Mouse (Mus musculus) left cerebral cortex, postnatal 4 days (tissue): ENCODE measurements around the gene Rnpepl1. TPM values are rescaled to one million over a fixed set of nuclear protein-coding genes. Genes with fewer than 3 reads are reported as not detected.

ENCODE experiments used
- DNase-seq: peaks from one replicate; pipeline ENCODE4 v3.0.0-alpha.2; 2022
- intact Hi-C: fragments of 180-260 bp; cut with DNase I; formaldehyde crosslinking; loops from one replicate; pipeline ENCODE4 v1.15.1; 2025
- total RNA-seq, 2 experiments: library from RNA; stranded (reverse); gene quantifications; 2 replicates each; pipeline ENCODE4 v1.2.3; 2021

Rnpepl1 gene
- total RNA-seq: 10 to 100 TPM; 56.6 to 56.9 TPM

DNA sequence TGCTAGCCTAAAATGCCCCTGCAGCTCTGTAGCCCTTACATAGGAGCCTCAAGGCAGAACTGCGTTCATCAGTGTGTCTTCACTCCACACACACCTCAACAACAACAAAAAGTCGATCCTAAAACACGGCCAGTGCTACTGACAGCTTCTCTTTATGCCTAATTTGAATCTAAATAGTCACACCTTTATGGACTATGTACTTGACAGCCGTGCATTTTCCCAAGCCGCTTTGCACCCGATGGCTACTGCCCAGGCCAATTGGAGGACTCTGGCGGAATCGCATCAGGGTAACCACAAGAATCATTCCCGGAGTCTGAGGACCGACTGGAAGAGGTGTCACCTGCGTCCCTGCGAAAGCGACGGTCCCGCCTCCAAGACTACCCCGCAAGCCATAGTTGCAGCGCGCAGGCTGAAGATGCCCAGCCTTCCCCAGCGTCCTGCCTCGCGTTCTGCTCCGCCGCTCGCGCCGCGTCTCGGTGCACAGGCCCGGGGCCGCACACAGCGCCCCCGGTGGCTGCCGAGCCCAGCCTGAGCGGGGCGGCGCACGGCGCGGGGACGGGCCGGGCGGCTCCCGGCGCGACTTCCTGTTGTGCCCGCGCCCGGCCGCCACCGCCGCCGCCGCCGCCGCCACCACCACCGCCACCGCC is at the start of gene Rnpepl1:
Gene Rnpepl1 (plus strand): TSS at position 545 of the 647 bp plus-strand sequence.
- intact Hi-C loops: no loop called here
- peak; percentile 72 for DNase-seq

DNA sequence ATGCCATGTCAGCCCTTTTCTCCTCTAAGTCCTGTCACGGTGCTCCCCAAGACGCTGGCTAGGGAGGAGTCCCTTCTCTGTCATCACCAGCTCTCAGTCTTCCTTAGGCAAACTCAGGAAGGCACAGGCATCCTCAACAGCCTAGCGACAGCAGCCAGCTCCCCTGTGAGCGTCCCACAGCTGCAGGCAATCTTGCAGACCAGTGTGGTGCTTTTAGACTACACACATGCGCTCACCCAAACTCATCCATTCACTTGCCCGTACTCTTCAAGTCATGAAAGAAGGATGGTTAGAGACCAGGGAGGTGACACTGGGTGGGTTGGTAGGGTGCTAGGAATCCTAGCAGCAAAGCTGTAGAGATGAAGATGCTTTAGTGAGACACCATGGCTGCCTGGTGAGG is 49.1 kb upstream of the Rnpepl1 start:
- DNase-seq: no peak
- intact Hi-C loops: no loop called here

DNA sequence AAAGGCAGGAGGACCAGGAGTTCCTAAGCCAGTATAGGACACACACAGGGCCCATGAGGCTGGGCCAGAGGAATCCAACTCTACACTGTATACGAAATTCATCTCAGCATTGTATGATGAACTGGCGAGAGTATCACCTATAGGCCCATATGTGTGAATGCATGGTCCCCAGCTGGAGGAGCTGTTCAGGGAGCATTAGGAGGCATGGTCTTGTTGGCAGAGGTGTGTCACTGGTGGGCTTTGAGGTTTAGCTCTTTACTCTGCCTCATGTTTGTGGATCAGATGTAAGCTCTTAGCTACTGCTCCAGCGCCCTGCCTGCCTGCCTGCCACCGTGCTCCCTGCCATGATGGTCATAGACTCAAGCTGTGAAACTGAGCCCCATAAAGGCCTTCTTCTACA is 47.3 kb upstream of the Rnpepl1 start:
- no peak for DNase-seq
- intact Hi-C loops: no loop called here

DNA sequence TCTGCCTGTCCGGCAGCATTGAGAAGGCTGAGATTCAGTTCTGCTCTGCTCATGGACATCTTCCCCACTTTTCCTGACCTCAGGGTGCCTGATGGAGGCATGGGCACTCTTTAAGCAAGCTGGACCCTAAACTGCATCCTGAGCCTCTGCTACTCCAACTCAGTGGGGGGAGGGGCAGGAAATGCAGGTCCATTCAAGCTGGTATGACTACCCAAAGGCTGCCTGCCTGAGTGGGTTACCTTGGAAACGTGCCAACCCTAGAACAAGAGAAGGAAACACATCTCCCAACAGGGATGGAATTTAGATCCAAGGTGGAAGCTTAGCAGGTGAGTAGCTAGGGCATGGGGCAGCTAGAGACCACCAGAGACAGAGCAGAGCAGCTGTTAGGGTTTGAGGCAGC is 44.4 kb upstream of the Rnpepl1 start:
- no peak for DNase-seq
- intact Hi-C loops: no loop called here

DNA sequence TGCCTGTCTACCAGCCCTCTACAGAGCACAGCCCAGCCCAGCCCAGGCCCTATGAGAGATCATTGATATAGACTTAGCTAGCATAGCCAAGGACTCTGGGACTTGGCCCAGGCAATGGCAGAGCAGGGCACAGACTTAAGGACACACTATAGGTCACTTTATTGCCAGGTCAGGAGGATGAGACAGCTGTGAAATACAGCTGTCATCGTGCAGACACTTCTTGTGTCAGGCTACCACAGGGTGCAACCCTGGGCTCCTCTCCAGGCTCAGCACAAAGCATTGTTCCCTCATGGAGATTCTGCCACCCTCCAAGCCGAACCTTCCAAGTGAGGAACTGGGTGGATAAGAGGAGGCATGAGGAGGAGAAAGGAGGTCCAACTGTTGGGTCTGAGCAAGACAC is 40.6 kb upstream of the Rnpepl1 start:
- no peak for DNase-seq
- intact Hi-C loops: no loop called here

DNA sequence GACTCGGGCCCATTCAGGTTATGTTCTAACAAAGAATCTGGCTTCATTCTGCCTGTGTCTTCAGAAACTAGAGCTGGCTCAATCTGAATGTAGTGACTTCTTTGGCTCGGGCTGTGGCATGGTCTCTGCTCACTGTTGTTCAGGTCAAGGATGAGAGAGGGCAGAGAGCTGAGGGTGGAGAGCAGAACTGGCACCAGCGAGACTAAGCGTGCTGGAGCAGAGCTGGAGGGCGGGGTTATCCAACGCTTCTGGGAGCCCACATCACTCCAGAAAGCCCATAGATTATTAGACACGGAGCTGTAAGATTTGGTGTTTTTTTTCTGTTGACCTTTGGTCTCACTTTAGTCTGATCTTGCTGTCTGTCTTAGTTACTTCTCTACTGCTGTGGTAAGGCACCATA is 37.9 kb upstream of the Rnpepl1 start:
- intact Hi-C loops: no loop called here
- DNase-seq: no peak

DNA sequence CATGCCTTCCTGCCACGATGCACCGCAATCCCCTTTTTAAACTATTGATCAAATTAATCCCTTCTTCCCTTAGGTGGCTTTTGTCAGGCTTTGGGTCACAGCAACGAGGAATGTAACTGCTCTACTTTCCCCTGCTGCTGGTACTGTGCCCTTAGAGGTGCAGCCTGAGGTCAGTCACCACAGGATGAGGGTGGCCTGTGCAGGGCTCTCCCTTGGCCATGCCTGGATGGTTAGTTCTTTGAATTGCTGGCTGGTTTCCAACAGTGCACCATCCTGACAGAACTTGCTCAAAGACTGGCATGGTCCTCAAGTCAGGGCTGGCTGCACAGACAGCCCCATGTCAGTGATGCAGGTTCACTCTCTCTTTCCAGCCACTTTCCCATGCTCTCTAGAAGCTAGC is 36.6 kb upstream of the Rnpepl1 start:
- intact Hi-C loops: no loop called here

DNA sequence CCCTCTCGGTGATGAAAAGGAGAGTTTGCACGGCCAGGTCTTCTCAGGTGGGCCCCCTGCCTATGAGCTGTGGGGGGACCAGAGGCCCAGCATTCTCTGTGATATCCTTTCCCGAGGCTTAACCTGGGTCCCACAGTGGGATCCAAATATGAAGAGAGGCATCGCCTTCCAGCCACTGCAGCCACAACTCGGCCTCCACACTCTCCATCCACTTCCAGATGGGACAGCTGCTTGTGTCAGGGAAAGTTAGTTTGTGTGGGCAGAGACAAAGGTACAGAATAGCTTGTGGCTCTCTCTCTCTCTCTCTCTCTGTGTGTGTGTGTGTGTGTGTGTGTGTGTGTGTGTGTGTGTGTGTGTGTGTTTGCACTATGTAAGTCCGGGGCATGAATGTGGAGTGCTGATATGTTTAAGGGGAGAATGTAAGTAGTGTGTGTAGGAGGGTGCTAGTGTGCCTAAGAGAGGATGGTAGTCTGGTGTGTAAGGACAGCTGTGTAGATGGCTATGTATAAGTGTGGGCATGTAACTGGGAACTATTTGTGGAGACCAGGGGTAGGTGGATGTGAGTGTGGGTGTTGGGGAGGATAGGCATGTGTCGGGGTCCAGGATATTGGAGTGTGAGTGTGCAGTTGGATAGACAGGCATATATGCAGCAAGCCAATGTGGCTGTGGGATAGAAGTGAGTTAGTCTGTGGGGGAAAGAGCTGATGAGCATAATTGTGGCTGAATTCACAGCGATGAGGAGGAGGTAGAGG is 35.0 kb upstream of the Rnpepl1 start:
- DNase-seq: no peak
- intact Hi-C loops: no loop called here

More for the DNA sequence above, 36.6 kb upstream of the Rnpepl1 start:
- no peak for DNase-seq

DNA sequence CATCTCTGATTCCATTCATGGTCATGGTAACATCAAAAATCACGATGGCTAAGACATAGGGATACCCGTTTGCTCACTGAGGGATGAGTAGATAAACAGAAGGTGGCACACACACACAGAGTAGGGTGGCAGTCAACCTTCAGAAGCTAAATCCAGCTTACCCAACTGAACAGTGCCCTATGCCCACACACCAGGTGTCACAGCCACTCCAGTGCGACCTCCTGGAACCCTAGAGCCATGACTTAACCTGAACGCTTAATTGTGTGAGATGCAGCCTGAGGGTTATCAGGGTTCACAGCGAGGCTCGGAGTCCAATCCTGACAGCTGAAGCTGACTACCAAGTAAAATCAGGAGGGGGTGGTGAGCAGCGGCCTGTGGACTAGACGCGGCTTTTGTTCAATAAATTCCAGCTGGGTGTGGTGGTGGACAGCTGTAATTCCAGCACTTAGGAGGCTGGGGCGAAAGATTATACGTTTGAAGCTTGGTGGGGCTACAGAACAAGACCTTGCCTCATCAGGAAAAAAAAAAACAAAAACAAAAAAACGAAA is 33.1 kb upstream of the Rnpepl1 start:
- DNase-seq: no peak
- intact Hi-C loops: no loop called here

DNA sequence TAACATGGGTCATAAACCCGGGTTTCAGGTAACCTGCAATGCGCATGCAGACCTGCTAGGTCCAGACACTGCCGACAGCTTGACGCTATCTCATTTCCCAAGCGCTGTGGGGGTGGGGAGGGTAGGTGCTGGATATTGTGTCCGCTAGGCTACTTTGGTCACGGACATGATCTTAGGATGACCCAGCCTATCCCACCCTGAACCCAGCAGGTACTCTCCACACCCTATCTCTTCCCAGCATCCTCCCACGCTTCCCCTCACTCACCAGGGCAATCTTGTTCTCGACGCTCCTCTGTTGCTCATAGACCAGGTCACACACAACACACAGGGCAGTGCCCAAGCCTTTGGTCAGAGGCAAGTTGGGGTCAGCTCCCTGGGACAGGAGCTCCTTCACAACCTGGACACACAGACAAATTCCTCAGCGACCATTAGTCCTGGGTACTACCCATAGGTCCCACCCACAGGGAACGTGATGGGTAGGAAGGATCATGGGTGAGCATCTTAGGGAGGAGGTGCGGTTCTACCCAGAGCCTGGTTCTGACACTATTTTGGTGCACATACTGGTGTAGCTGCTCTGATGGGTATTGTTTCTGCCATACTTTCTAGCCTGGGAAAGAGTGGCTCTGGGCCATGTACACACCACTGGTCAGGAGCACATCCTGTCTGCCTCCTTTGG is 32.4 kb upstream of the Rnpepl1 start:
- intact Hi-C loops: no loop called here
- no peak for DNase-seq

DNA sequence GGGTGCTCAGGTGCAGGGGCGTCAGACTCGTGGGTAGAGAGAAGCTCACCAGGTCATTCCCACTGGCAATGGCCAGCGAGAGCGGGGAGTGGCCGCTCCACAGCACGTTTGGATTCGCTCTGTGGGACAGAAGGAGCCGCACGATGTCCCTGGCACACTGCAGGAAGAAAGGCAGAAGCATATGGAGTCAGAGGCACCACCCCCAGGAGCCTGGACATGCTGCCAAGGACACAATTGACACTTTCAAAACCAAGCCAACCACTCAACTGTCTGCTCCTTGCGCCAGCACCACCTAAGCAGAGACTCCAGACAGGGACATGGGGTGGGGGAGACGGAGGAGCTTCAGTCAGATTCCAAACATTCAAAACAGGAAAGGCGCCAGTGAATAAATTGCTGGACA is 31.3 kb upstream of the Rnpepl1 start:
- DNase-seq: peak; percentile 83
- intact Hi-C loops: no loop called here

DNA sequence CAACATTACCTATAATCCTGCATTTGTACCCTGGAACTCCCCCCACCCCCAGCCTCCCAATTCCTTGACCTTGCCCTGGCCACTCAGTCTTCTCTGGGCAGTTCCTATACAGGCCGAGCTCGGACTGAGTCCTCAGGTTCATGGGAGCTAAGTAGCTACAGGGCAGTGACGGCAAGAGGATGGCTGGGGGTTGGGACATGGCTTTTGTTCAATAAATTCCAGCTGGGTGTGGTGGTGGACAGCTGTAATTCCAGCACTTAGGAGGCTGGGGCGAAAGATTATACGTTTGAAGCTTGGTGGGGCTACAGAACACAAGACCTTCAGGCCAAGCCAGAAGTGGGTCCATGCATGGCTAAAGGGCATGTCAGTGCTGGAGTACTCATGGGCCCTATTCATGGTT is 30.5 kb upstream of the Rnpepl1 start:
- intact Hi-C loops: no loop called here
- DNase-seq: no peak

DNA sequence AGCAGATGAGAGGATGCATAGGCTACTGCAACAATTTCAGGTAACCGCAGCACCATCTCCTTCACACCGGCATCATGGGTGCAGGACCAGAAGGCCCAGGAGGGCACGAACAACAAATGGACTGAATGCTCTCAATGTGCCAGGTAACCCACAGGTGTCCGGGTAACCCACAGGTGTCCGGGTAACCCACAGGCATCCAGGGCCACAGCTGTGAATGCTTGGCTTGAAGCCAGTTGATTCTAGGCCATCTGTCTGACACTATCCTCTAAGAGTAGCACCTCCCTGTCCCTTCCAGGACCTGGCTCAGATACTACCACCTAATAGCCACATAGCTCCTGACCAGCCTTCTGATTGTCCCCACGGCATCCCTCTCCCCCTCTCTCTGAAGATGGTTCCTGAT is 28.6 kb upstream of the Rnpepl1 start:
- DNase-seq: no peak
- intact Hi-C loops: no loop called here

DNA sequence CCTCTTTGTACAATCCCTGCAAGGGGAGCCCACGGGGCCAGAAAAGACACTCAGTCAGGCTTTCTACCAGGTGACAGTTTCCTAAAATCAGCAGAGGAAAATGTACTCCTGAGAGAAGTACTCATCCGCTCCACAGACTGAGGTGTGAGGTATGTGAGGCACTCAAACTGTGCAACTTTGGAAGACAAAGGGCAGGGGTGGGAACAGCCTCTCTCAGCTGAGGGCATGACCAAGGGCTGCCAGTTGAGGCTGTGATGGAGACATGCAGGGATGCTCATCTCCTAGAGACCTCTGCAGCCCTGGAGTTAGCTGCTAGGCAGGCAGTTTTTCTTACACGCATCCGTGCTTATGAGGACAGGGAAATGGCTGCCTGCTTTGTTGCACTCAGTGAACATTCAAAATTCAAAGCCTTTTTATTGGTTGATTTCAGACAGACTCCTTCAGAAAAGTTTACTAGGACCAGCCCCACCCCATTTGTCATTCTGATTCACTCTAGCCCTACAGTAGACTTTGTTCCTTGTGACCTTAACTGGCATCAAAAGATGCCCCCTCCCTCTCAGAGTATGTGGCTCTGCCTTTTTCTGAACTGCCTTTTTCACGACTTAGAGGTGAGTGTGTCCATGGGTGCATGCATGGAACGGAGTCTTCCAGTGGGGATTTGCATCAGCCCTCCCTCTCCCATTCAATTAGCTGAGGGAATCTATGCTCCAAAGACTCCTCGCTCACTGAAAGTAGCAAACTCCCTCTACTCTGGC is 21.5 kb upstream of the Rnpepl1 start:
- intact Hi-C loops: no loop called here
- DNase-seq: no peak

DNA sequence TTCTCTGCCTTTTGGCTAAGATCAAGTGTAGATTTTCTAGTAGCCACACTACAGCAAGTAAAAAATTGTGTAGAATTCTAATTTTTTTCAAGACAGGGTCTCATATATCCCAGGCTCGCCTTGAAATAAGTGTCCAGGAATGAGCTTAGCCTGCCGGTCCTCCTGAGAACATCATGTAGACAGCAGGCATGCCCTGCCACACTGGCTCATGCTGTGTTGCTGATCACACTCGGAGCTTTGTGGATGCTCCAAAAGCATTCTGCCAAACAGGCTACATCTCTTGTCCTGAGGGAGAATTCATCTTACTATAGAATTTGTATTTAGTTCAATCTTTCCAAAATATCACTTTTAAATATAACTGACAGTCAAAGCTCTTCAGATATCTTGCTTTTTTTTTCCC is 17.8 kb upstream of the Rnpepl1 start:
- intact Hi-C loops: loop anchor here (10.0 kb wide), 1 partner anchor 48 kb away; no protein-coding TSS in a partner anchor
- no peak for DNase-seq

DNA sequence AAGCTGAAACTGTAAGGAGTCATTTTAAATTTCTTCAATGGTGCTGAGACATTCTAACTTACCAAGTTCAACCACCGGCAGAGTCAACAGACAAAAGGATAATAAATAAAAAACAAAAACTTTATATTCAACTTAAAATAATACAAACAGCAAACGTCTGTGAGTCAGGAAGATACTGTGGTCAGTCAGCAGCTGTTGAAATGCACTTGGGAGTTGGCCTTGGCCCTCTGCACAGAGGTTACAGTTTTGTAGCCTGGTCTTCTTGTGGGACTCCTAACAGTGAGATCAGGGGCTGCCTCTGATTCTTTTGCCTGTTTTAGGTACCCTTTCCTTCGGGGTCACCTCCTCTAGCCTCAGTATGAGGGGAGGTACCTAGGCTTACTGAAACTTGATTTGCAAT is 16.7 kb upstream of the Rnpepl1 start:
- intact Hi-C loops: loop anchor here (10.0 kb wide), 1 partner anchor 49 kb away; no protein-coding TSS in a partner anchor
- DNase-seq: no peak

DNA sequence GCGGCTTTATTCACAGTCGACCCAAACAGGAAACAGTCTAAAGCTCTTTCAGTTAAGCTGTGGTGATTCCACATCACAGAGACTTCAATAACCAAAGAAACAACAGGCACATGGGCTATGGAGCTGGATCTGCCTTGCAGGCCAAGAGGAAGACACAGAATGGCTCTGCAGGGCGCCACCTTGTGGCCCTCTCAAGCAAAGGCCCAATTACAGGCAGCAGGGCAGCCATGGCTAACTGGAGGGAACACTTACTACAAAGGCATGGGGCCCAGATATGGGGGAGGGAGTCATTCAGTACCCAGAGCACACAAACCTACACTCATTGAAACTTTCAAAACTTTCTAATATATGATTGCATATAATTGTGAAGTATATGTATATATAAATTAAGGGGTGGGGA is 15.5 kb upstream of the Rnpepl1 start:
- intact Hi-C loops: loop anchor here (10.0 kb wide), 1 partner anchor 50 kb away; no protein-coding TSS in a partner anchor
- peak; percentile 87 for DNase-seq

DNA sequence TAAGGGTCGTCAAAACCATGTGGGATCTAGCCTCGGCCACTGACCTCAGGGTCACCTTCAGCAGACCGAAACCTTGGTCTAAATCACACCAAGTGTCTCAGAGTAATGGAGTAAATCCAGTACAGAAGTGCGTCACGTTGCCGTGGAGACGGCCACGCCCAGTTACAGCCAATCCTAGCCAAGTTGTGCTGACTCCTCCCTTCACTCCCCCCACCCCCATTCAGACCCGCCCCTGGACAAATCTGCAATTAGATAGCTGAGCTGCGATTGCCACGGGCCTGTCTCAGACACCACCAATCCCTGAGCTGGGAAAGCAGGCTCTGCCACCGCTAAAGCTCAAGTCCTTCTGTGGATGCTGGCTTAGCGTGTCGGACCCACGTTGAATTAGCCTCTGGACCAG is 7.8 kb upstream of the Rnpepl1 start, which contains the start of gene Ankmy1:
Gene Ankmy1 (minus strand): TSS at position 121 of the 400 bp plus-strand sequence.
- DNase-seq: peak; percentile 52
- intact Hi-C loops: no loop called here

DNA sequence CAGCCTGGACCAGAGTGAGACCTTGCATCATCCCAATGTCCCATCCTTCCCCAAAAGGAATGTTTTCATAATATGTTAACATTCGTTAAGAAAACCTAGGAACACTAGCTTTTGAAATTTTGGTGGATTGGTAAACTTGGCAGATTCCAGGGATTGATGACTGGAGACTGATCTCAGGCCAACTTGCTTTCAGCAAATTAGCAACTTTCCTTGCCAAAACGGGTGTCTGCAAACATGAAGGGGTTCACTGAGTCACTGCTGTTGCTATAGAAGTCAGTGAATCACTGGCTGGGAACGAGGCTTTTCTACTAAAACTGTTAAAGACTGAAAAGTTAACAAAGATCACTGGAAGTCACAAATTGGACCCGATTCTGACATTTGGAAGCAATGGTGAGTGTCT is 7.0 kb upstream of the Rnpepl1 start:
- intact Hi-C loops: no loop called here
- DNase-seq: no peak

DNA sequence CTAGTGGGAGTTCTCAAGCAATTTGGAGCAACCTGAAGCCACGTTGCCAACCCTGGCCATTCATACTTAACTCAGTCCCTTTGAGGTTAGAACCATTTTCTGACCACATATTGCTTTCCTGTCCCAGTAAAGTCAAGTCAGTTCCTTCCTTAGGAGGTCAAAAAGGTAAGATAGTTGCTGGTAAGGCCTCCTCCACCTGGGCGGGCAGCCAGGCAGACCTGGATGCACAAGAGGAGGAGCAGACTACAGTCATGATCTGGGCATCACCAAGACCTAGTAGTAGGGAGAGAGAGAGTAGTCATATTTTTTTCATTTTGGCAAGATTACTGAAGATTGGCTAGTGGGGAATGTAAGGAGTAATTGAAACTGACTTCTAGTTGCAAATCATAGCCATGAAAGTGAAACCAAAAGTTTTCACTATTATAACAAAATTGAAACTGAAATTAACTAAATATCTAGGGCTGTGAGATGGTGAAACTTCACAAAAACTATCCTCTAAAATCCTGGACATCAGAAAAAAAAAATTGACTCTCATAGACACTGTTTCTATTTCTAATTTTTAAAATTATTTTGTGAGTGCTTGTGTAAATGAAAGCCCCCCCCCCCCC is 4.8 kb upstream of the Rnpepl1 start:
- intact Hi-C loops: no loop called here
- no peak for DNase-seq
